Mouse (Mus musculus) intestine, embryonic 14.5 days (tissue): ENCODE data around the gene Ephx4. TPM values are rescaled to one million over a fixed set of nuclear protein-coding genes. Genes with fewer than 3 reads are reported as not detected.

Experiments
- ATAC-seq: fragments of 200-750 bp; cut with Nextera tagmentation; replicated peaks from 2 replicates; pipeline ENCODE4 v1.8.0; 2017; ENCODE audit warnings: low read depth, moderate number of reproducible peaks, moderate TSS enrichment, moderate library complexity; ENCODE audit not compliant: low FRiP score, low TSS enrichment
- DNase-seq: peaks from one replicate; pipeline ENCODE4 v3.0.0-alpha.2; 2018; ENCODE audit warnings: low spot score
- H3K27ac ChIP-seq: fragments of 300-500 bp; sonication (generic); 2 replicates; pipeline ENCODE4 v1.5.1; 2014; ENCODE audit warnings: low read depth, mild to moderate bottlenecking, control low read depth
- H3K27me3 ChIP-seq: fragments of 300-500 bp; sonication (generic); replicated peaks from 2 replicates; pipeline ENCODE4 v1.6.1; 2014; ENCODE audit warnings: low read length, control low read depth; ENCODE audit not compliant: control insufficient read depth, insufficient read depth
- H3K36me3 ChIP-seq: fragments of 300-500 bp; sonication (generic); 2 replicates; pipeline ENCODE4 v1.6.1; 2014; ENCODE audit warnings: low read length, control low read depth; ENCODE audit not compliant: control insufficient read depth, insufficient read depth
- H3K4me1 ChIP-seq: fragments of 300-500 bp; sonication (generic); replicated peaks from 2 replicates; pipeline ENCODE4 v1.6.1; 2014; ENCODE audit warnings: low read length, control low read depth, mixed read lengths; ENCODE audit not compliant: control insufficient read depth, insufficient read depth
- H3K4me2 ChIP-seq: fragments of 300-500 bp; sonication (generic); 2 replicates; pipeline ENCODE4 v1.6.1; 2014; ENCODE audit warnings: low read length
- H3K4me3 ChIP-seq: fragments of 300-500 bp; sonication (generic); 2 replicates; pipeline ENCODE4 v1.5.1; 2014; ENCODE audit warnings: low read depth, low read length, control low read depth, mixed read lengths
- H3K9ac ChIP-seq: fragments of 300-500 bp; sonication (generic); 2 replicates; pipeline ENCODE4 v1.6.1; 2014; ENCODE audit warnings: mild to moderate bottlenecking, low read length
- H3K9me3 ChIP-seq: fragments of 300-500 bp; sonication (generic); 2 replicates; pipeline ENCODE4 v1.6.1; 2016; ENCODE audit warnings: low read length, control low read depth; ENCODE audit not compliant: control insufficient read depth
- WGBS: fragments of 180-500 bp; shearing (Covaris S2); extraction: QIAGEN DNeasy Blood & Tissue Kit; methylation state at CpG from one replicate; pipeline ENCODE4 v1.1.7; 2014; 5-methylcytosine and 5-hydroxymethylcytosine counted together
- polyA plus RNA-seq: library from polyadenylated mRNA; unstranded; fragments of >200 nt; fragmentation: Nextera tagmentation; extraction: Ambion mirVana; gene quantifications from 2 replicates; pipeline ENCODE4 v1.2.1, GENCODE M21; 2014

Gene Ephx4
- polyA plus RNA-seq, 1 experiment from 2014 or later = 0.55 TPM

GRCm38 (mm10) chr5:107437464-107438281 is 35.1 kb downstream of the Ephx4 start, which contains the start of gene Btbd8:
Gene Btbd8 (plus strand): TSS chr5:107437997.
- DNase-seq = peak; percentile 98
- Histone ChIP-seq H3K4me3 (peak within 1 kb of the TSS; percentile 78), H3K27me3 (no peaks in the 10 kb centered on the region), H3K4me1 (peaks cover 6% of the 10 kb centered on the region), H3K36me3 (no peaks in the 10 kb centered on the region), H3K4me2 (peak within 1 kb of the TSS; percentile 86), H3K9me3 (no peaks in the 10 kb centered on the region), H3K9ac (peak within 1 kb of the TSS; percentile 90), H3K27ac (peak within 1 kb of the TSS; percentile 78)
- peak; percentile 98 for ATAC-seq
- WGBS = under 1% methylated on average over 49 of the region's 51 CpGs

- H3K36me3 ChIP-seq = no peaks in the 10 kb centered on the region
- H3K4me2 ChIP-seq = peak overlapping the region; percentile 86
- no peak; the same call in 1 of the 2 replicates for ATAC-seq
- H3K27me3 ChIP-seq = no peaks in the 10 kb centered on the region
- 19% methylated on average over 7 of the region's 7 CpGs for WGBS
- peaks cover 6% of the 10 kb centered on the region for H3K4me1 ChIP-seq
- peak overlapping the region; percentile 90 for H3K9ac ChIP-seq
- no peaks in the 10 kb centered on the region for H3K9me3 ChIP-seq
- DNase-seq = no peak
- H3K4me3 ChIP-seq = peak overlapping the region; percentile 78
- peak overlapping the region; percentile 78; the same call in 1 of the 2 replicates for H3K27ac ChIP-seq
Observed at GRCm38 (mm10) chr5:107438353-107438752, 35.8 kb downstream of the Ephx4 start.

GRCm38 (mm10) chr5:107441881-107442280 is 39.3 kb downstream of the Ephx4 start:
- Histone ChIP-seq H3K9me3 (no peaks in the 10 kb centered on the region), H3K9ac (no peak overlapping the region), H3K4me1 (peaks cover 6% of the 10 kb centered on the region), H3K27ac (no peak overlapping the region), H3K4me3 (no peak overlapping the region), H3K27me3 (no peaks in the 10 kb centered on the region), H3K4me2 (no peak overlapping the region), H3K36me3 (no peaks in the 10 kb centered on the region)
- DNase-seq = no peak
- no peak for ATAC-seq
- WGBS = 78% methylated on average over 5 of the region's 5 CpGs

GRCm38 (mm10) chr5:107444251-107444650 is 41.7 kb downstream of the Ephx4 start:
- Histone ChIP-seq H3K27me3 (no peaks in the 10 kb centered on the region), H3K36me3 (no peaks in the 10 kb centered on the region), H3K4me2 (no peak overlapping the region), H3K9ac (no peak overlapping the region), H3K27ac (no peak overlapping the region), H3K9me3 (no peaks in the 10 kb centered on the region), H3K4me1 (no peaks in the 10 kb centered on the region), H3K4me3 (no peak overlapping the region)
- ATAC-seq (no peak), DNase-seq (no peak)
- 88% methylated on average over 4 of the region's 4 CpGs for WGBS

GRCm38 (mm10) chr5:107447977-107448376 is 45.4 kb downstream of the Ephx4 start:
- Histone ChIP-seq H3K9ac (no peak overlapping the region), H3K9me3 (no peaks in the 10 kb centered on the region), H3K36me3 (peaks cover 9% of the 10 kb centered on the region; the same call in 1 of the 2 replicates), H3K27ac (no peak overlapping the region), H3K4me3 (no peak overlapping the region), H3K27me3 (no peaks in the 10 kb centered on the region), H3K4me1 (no peaks in the 10 kb centered on the region), H3K4me2 (no peak overlapping the region)
- 73% methylated on average over 4 of the region's 4 CpGs for WGBS
- ATAC-seq (no peak), DNase-seq (no peak)

GRCm38 (mm10) chr5:107448784-107449183 is 46.2 kb downstream of the Ephx4 start:
- Histone ChIP-seq H3K9me3 (no peaks in the 10 kb centered on the region), H3K4me1 (no peaks in the 10 kb centered on the region), H3K4me3 (no peak overlapping the region), H3K36me3 (peaks cover 9% of the 10 kb centered on the region; the same call in 1 of the 2 replicates), H3K4me2 (no peak overlapping the region), H3K9ac (no peak overlapping the region), H3K27ac (no peak overlapping the region), H3K27me3 (no peaks in the 10 kb centered on the region)
- no peak for DNase-seq
- ATAC-seq = no peak
- 87% methylated on average over 4 of the region's 4 CpGs for WGBS

- 83% methylated on average over 5 of the region's 5 CpGs for WGBS
- H3K9ac ChIP-seq = no peak overlapping the region
- no peak overlapping the region for H3K4me2 ChIP-seq
- ATAC-seq (no peak), DNase-seq (no peak)
- no peak overlapping the region for H3K27ac ChIP-seq
- H3K4me3 ChIP-seq = no peak overlapping the region
- H3K27me3 ChIP-seq = no peaks in the 10 kb centered on the region
- no peaks in the 10 kb centered on the region for H3K9me3 ChIP-seq
- peaks cover 9% of the 10 kb centered on the region; the same call in 1 of the 2 replicates for H3K36me3 ChIP-seq
- H3K4me1 ChIP-seq = no peaks in the 10 kb centered on the region
Observed at GRCm38 (mm10) chr5:107449620-107450019, 47.1 kb downstream of the Ephx4 start.

- H3K4me1 ChIP-seq = no peaks in the 10 kb centered on the region
- no peak overlapping the region for H3K9ac ChIP-seq
- H3K36me3 ChIP-seq = peaks cover 9% of the 10 kb centered on the region; the same call in 1 of the 2 replicates
- H3K4me2 ChIP-seq = no peak overlapping the region
- whole genome bisulfite sequencing = 94% methylated on average over 5 of the region's 5 CpGs
- H3K27ac ChIP-seq = no peak overlapping the region
- DNase-seq (no peak), ATAC-seq (no peak)
- no peaks in the 10 kb centered on the region for H3K27me3 ChIP-seq
- H3K9me3 ChIP-seq = no peaks in the 10 kb centered on the region
- no peak overlapping the region for H3K4me3 ChIP-seq
Observed at GRCm38 (mm10) chr5:107450299-107450698, 47.8 kb downstream of the Ephx4 start.
